Mouse (Mus musculus): ENCODE results near the gene Mst1r.

The Mst1r gene

GRCm38 (mm10) chr9:107950460-107951355 lies 44.0 kb downstream of the Mst1r start:
- peak; percentile 78 for DNase-seq (ENCODE audit: low read depth, low spot score)

- no peak for DNase-seq (ENCODE audit: low read depth, low spot score)
Measured at GRCm38 (mm10) chr9:107955613-107956289, 49.1 kb downstream of the Mst1r start.

GRCm38 (mm10) chr9:107957141-107957540 lies 50.5 kb downstream of the Mst1r start:
- no peak for DNase-seq (ENCODE audit: low read depth, low spot score)

GRCm38 (mm10) chr9:107959896-107960295 lies 53.2 kb downstream of the Mst1r start:
- no peak for DNase-seq (ENCODE audit: low read depth, low spot score)

GRCm38 (mm10) chr9:107960928-107961327 lies 54.3 kb downstream of the Mst1r start:
- no peak for DNase-seq (ENCODE audit: low read depth, low spot score)

GRCm38 (mm10) chr9:107961351-107961762 lies 54.7 kb downstream of the Mst1r start:
- DNase-seq (ENCODE audit: low read depth, low spot score) = peak; percentile 95

- peak; percentile 80 for DNase-seq (ENCODE audit: low read depth, low spot score)
Measured at GRCm38 (mm10) chr9:107961881-107962280, 55.2 kb downstream of the Mst1r start.

GRCm38 (mm10) chr9:107962916-107963315 lies 56.2 kb downstream of the Mst1r start:
- DNase-seq (ENCODE audit: low read depth, low spot score) = no peak

GRCm38 (mm10) chr9:107963700-107964099 lies 57.0 kb downstream of the Mst1r start:
- no peak for DNase-seq (ENCODE audit: low read depth, low spot score)

GRCm38 (mm10) chr9:107964681-107965080 lies 58.0 kb downstream of the Mst1r start:
- no peak for DNase-seq (ENCODE audit: low read depth, low spot score)

- DNase-seq (ENCODE audit: low read depth, low spot score) = no peak
Measured at GRCm38 (mm10) chr9:107966676-107967075, 60.0 kb downstream of the Mst1r start.

GRCm38 (mm10) chr9:107967437-107967836 lies 60.8 kb downstream of the Mst1r start:
- DNase-seq (ENCODE audit: low read depth, low spot score) = no peak

- no peak for DNase-seq (ENCODE audit: low read depth, low spot score)
Measured at GRCm38 (mm10) chr9:107968531-107968930, 61.9 kb downstream of the Mst1r start.
